Comparison of ENCODE assay signal across 8 mouse cellular contexts in genomic region chr19:4396998-4397797, GRCm38 (mm10). TPM values are rescaled to one million over a fixed set of nuclear protein-coding genes. Genes with fewer than 3 reads are reported as not detected.
A peak's percentile ranks its signal among the peaks of the same experiment; 100 is the strongest.
DNase-seq lines count a peak whose midpoint lies in the region; ATAC-seq and TF ChIP-seq lines count a peak whose summit lies in the region.

No protein-coding gene starts in this region.

- peak; percentile 96 for ATAC-seq in embryonic facial prominence, embryonic 15.5 days (ENCODE audit: insufficient number of reproducible peaks, low FRiP score, low TSS enrichment, low read depth)
- ATAC-seq in kidney, embryonic 14.5 days (ENCODE audit: low FRiP score, low TSS enrichment), result peak; percentile 94
- ATAC-seq in limb, embryonic 15.5 days (ENCODE audit: insufficient number of reproducible peaks, low FRiP score, low TSS enrichment, low read depth), result peak; percentile 95

- peak overlapping the region; percentile 97 for H3K27ac ChIP-seq in bone marrow, adult 2 months (ENCODE audit: control insufficient read depth, insufficient read depth, low read depth, low read length, poor library complexity)
- peak overlapping the region; percentile 97 for H3K27ac ChIP-seq in embryonic facial prominence, embryonic 15.5 days (replicated peaks)
- peak overlapping the region; percentile 93 for H3K27ac ChIP-seq in kidney, embryonic 14.5 days (ENCODE audit: low read depth, low read length)
- H3K27ac ChIP-seq in limb, embryonic 15.5 days, result peak overlapping the region; percentile 97

- peak overlapping the region; percentile 70 for H3K4me2 ChIP-seq in embryonic facial prominence, embryonic 15.5 days (replicated peaks)
- peak overlapping the region; percentile 88 for H3K4me2 ChIP-seq in kidney, embryonic 14.5 days (replicated peaks; ENCODE audit: low read depth, low read length)
- peak overlapping the region; percentile 86 for H3K4me2 ChIP-seq in limb, embryonic 15.5 days

- H3K9me3 ChIP-seq in embryonic facial prominence, embryonic 15.5 days (replicated peaks), result no peaks in the 10 kb centered on the region
- H3K9me3 ChIP-seq in kidney, embryonic 14.5 days (ENCODE audit: control insufficient read depth, low read length), result no peaks in the 10 kb centered on the region
- H3K9me3 ChIP-seq in limb, embryonic 15.5 days, result no peaks in the 10 kb centered on the region

- no peaks in the 10 kb centered on the region for H3K27me3 ChIP-seq in embryonic facial prominence, embryonic 15.5 days
- H3K27me3 ChIP-seq in kidney, embryonic 14.5 days (ENCODE audit: control insufficient read depth, insufficient read depth, low read length), result no peaks in the 10 kb centered on the region
- no peaks in the 10 kb centered on the region for H3K27me3 ChIP-seq in limb, embryonic 15.5 days

- peak overlapping the region; percentile 96 for H3K4me3 ChIP-seq in bone marrow, adult 2 months (replicated peaks; ENCODE audit: control insufficient read depth, low read depth, low read length)
- H3K4me3 ChIP-seq in embryonic facial prominence, embryonic 15.5 days (replicated peaks), result peak overlapping the region; percentile 99
- H3K4me3 ChIP-seq in kidney, embryonic 14.5 days (ENCODE audit: low read length), result peak overlapping the region; percentile 68
- H3K4me3 ChIP-seq in limb, embryonic 15.5 days, result peak overlapping the region; percentile 99

- no peaks in the 10 kb centered on the region for H3K36me3 ChIP-seq in embryonic facial prominence, embryonic 15.5 days
- peaks cover 6% of the 10 kb centered on the region; the same call in 1 of the 2 replicates for H3K36me3 ChIP-seq in kidney, embryonic 14.5 days (ENCODE audit: control insufficient read depth, insufficient read depth, low read length)
- H3K36me3 ChIP-seq in limb, embryonic 15.5 days, result no peaks in the 10 kb centered on the region

- peak overlapping the region; percentile 100 for H3K9ac ChIP-seq in embryonic facial prominence, embryonic 15.5 days
- peak overlapping the region; percentile 90 for H3K9ac ChIP-seq in kidney, embryonic 14.5 days (ENCODE audit: low read depth, low read length)
- peak overlapping the region; percentile 97 for H3K9ac ChIP-seq in limb, embryonic 15.5 days

- peak; percentile 72 for TF ChIP-seq POLR2A in bone marrow, adult 2 months (IDR thresholded peaks at IDR 0.05; ENCODE audit: borderline replicate concordance, control insufficient read depth, low read depth, low read length)

- H3K4me1 ChIP-seq in bone marrow, adult 2 months (ENCODE audit: control insufficient read depth, insufficient read depth, low read length), result peaks cover 2% of the 10 kb centered on the region; the same call in 1 of the 2 replicates
- H3K4me1 ChIP-seq in embryonic facial prominence, embryonic 15.5 days, result peaks cover 28% of the 10 kb centered on the region
- peaks cover 7% of the 10 kb centered on the region; the same call in 1 of the 2 replicates for H3K4me1 ChIP-seq in kidney, embryonic 14.5 days (ENCODE audit: control insufficient read depth, insufficient read depth, low read length)
- peaks cover 25% of the 10 kb centered on the region for H3K4me1 ChIP-seq in limb, embryonic 15.5 days

- peak; percentile 99 for DNase-seq in 416B (ENCODE audit: low read depth)
- DNase-seq in heart, adult 9 months (ENCODE audit: low spot score in 2 of 2), result peak; percentile 94 to 95
- peak; percentile 86 to 92 for DNase-seq in monocyte, adult 2 months (ENCODE audit: low read depth in 1 of 2, low spot score in 2 of 2)
- DNase-seq in spleen, postnatal 36 days (ENCODE audit: low spot score in 2 of 2), result peak; percentile 96 to 97

- 0 out of 2 replicates have a peak, but pooled peaks have one; percentile 3 for TF ChIP-seq CTCF in bone marrow, adult 2 months (IDR thresholded peaks at IDR 0.05; ENCODE audit: control insufficient read depth, insufficient read depth, low read length)

- WGBS in bone marrow, adult 2 months, result under 1% methylated on average over 74 of the region's 90 CpGs
- WGBS in embryonic facial prominence, embryonic 15.5 days, result under 1% methylated on average over 74 of the region's 90 CpGs
- 1% methylated on average over 66 of the region's 90 CpGs for WGBS in kidney, embryonic 14.5 days
- WGBS in limb, embryonic 15.5 days, result under 1% methylated on average over 77 of the region's 90 CpGs

RNA-seq across cellular contexts. Expression of gene Kdm2a, which starts 0.9 kb away (rescaled TPM):
- polyA plus RNA-seq in bone marrow, adult 2 months (2011; ENCODE audit: insufficient read depth, insufficient read length, low replicate concordance, missing spikeins), result 29.2 and 38.9 TPM in 2 replicates
- polyA plus RNA-seq in embryonic facial prominence, embryonic 15.5 days (2015; fragmentation: Nextera tagmentation; extraction: Ambion mirVana), result 50.4 and 55.0 TPM in 2 replicates
- polyA plus RNA-seq in kidney, embryonic 14.5 days (2014; fragmentation: Nextera tagmentation; extraction: Ambion mirVana), result 43.4 and 69.6 TPM in 2 replicates
- polyA plus RNA-seq in limb, embryonic 15.5 days (2015; fragmentation: Nextera tagmentation; extraction: Ambion mirVana), result 40.9 and 41.2 TPM in 2 replicates

RNA-seq across cellular contexts. Expression of gene Rhod, which starts 42.0 kb away (rescaled TPM):
- polyA plus RNA-seq in bone marrow, adult 2 months (2011; ENCODE audit: insufficient read depth, insufficient read length, low replicate concordance, missing spikeins), result 0.86 and 1.3 TPM in 2 replicates
- 47.4 and 50.5 TPM in 2 replicates for polyA plus RNA-seq in embryonic facial prominence, embryonic 15.5 days (2015; fragmentation: Nextera tagmentation; extraction: Ambion mirVana)
- polyA plus RNA-seq in kidney, embryonic 14.5 days (2014; fragmentation: Nextera tagmentation; extraction: Ambion mirVana), result 40.7 and 43.4 TPM in 2 replicates
- polyA plus RNA-seq in limb, embryonic 15.5 days (2015; fragmentation: Nextera tagmentation; extraction: Ambion mirVana), result 45.2 and 53.6 TPM in 2 replicates

Comparison
In these comparisons a context has a peak if more than half of its experiments do, and no peak if none do; other contexts are left out.
1. Peak in every context shown above with its lines: DNase-seq, ATAC-seq, H3K4me3 ChIP-seq and H3K27ac ChIP-seq.
2. RNA of gene Rhod, which starts 42.0 kb away (polyA plus RNA-seq): 45.2 to 53.6 TPM in limb, embryonic 15.5 days, 47.4 to 50.5 TPM in embryonic facial prominence, embryonic 15.5 days and 40.7 to 43.4 TPM in kidney, embryonic 14.5 days; 0.86 to 1.3 TPM in bone marrow, adult 2 months; every median in the first group is over 10 times any median in the second.